ENCODE assay signal across 8 mouse cellular contexts in genomic region chr2:158113591-158114257, GRCm38 (mm10). TPM values are rescaled to one million over a fixed set of nuclear protein-coding genes. Genes with fewer than 3 reads are reported as not detected.
DNase-seq lines count a peak whose midpoint lies in the region; ATAC-seq lines count a peak whose summit lies in the region.

No protein-coding gene starts in this region.

- ATAC-seq in neural tube, embryonic 11.5 days (ENCODE audit: insufficient read depth, low FRiP score, low TSS enrichment): no peak
- ATAC-seq in lung, embryonic 15.5 days (ENCODE audit: borderline replicate concordance, extremely low read depth, low FRiP score, low TSS enrichment): peak; percentile 77

- H3K36me3 ChIP-seq in neural tube, embryonic 11.5 days (ENCODE audit: control insufficient read depth, insufficient read depth, low read length): no peaks in the 10 kb centered on the region
- peaks cover 8% of the 10 kb centered on the region; the same call in 1 of the 2 replicates for H3K36me3 ChIP-seq in lung, embryonic 15.5 days

- no peaks in the 10 kb centered on the region for H3K27me3 ChIP-seq in neural tube, embryonic 11.5 days (ENCODE audit: control insufficient read depth, insufficient read depth, low read length)
- no peaks in the 10 kb centered on the region for H3K27me3 ChIP-seq in lung, embryonic 15.5 days

- WGBS in neural tube, embryonic 11.5 days: 46% methylated on average over 9 of the region's 9 CpGs
- WGBS in lung, embryonic 15.5 days: 17% methylated on average over 9 of the region's 9 CpGs

- no peaks in the 10 kb centered on the region for H3K9me3 ChIP-seq in neural tube, embryonic 11.5 days (ENCODE audit: control insufficient read depth, low read length)
- no peaks in the 10 kb centered on the region for H3K9me3 ChIP-seq in lung, embryonic 15.5 days

- no peak overlapping the region for H3K4me3 ChIP-seq in neural tube, embryonic 11.5 days (ENCODE audit: low read depth, low read length)
- H3K4me3 ChIP-seq in lung, embryonic 15.5 days: no peak overlapping the region

- no peak overlapping the region for H3K4me2 ChIP-seq in neural tube, embryonic 11.5 days (ENCODE audit: low read depth)
- H3K4me2 ChIP-seq in lung, embryonic 15.5 days: peak overlapping the region; percentile 24

- no peak overlapping the region for H3K27ac ChIP-seq in neural tube, embryonic 11.5 days (ENCODE audit: low read depth, low read length)
- peak overlapping the region; percentile 91 for H3K27ac ChIP-seq in lung, embryonic 15.5 days

- H3K9ac ChIP-seq in neural tube, embryonic 11.5 days (ENCODE audit: low read length): no peak overlapping the region
- no peak overlapping the region for H3K9ac ChIP-seq in lung, embryonic 15.5 days

- DNase-seq in neural tube, embryonic 11.5 days (ENCODE audit: low spot score): peak; percentile 40
- DNase-seq in neural tube, embryonic 10.5 days (ENCODE audit: extremely low spot score, low spot score): no peak
- DNase-seq in gastrocnemius, adult 18-20 months (ENCODE audit: low spot score): peak; percentile 65
- DNase-seq in kidney, adult 18-20 months: peak; percentile 92
- peak; percentile 73 to 76 for DNase-seq in urinary bladder, postnatal 4 days (ENCODE audit: low spot score in 2 of 2)
- no peak for DNase-seq in cerebellum, adult 9-11 months
- no peak for DNase-seq in frontal cortex, postnatal 14 days (ENCODE audit: low spot score in 2 of 2)

- H3K4me1 ChIP-seq in neural tube, embryonic 11.5 days (ENCODE audit: control insufficient read depth, insufficient read depth, low read length): no peaks in the 10 kb centered on the region
- H3K4me1 ChIP-seq in lung, embryonic 15.5 days: peaks cover 56% of the 10 kb centered on the region

RNA-seq across cellular contexts. Expression of gene Tgm2, which starts 32.5 kb away (rescaled TPM):
- 4.5 and 5.3 TPM in 2 replicates for polyA plus RNA-seq in neural tube, embryonic 11.5 days (2014; fragmentation: Nextera tagmentation; extraction: Ambion mirVana)
- 10 to 100 TPM; 40.7 to 47.3 TPM for total RNA-seq in gastrocnemius, adult 18-20 months (2021)
- 66.0 and 70.0 TPM in 2 replicates for polyA plus RNA-seq in lung, embryonic 15.5 days (2015; fragmentation: Nextera tagmentation; extraction: Ambion mirVana)

Comparison
In these comparisons a context has a peak if more than half of its experiments do, and no peak if none do; other contexts are left out.
1. DNase-seq: peak in neural tube, embryonic 11.5 days (single experiment), gastrocnemius, adult 18-20 months (single experiment), kidney, adult 18-20 months (single experiment) and urinary bladder, postnatal 4 days (2 of 2); none in neural tube, embryonic 10.5 days (single experiment), cerebellum, adult 9-11 months (single experiment) and frontal cortex, postnatal 14 days (0 of 2).
2. RNA of gene Tgm2, which starts 32.5 kb away (polyA plus RNA-seq): 66.0 to 70.0 TPM in lung, embryonic 15.5 days; 4.5 to 5.3 TPM in neural tube, embryonic 11.5 days; every median in the first group is over 10 times any median in the second.